In the genomic region with DNA sequence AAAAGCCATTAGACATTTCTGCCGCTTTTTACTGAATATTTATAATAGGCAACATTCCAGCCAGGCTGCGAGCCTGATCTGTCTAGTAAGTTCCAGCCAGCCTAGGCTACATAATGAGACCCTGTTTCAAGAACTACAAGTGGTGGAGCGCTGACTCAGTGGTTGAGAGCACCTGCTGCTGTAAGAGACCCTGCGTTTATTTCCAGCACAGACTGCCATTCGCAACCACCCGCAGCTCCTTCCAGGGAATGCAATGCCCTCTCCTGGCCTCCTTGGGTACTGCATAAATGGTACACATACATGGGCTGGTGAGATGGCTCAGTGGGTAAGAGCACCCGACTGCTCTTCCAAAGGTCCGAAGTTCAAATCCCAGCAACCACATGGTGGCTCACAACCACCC, we compare ENCODE assay signal across 9 mouse cellular contexts. TPM values are rescaled to one million over a fixed set of nuclear protein-coding genes. Genes with fewer than 3 reads are reported as not detected.
DNase-seq lines count a peak whose midpoint lies in the region; ATAC-seq and TF ChIP-seq lines count a peak whose summit lies in the region.
"Had no signal": no experiment of that assay in that cellular context is flagged by ENCODE, and none has a peak within 500 bp of the region (broad histone marks: within the 10 kb centered on the region; RNA-seq: fewer than 3 reads in every experiment).

No protein-coding gene starts in this region.

- H3K4me1 ChIP-seq in liver, adult 2 months (ENCODE audit: control insufficient read depth, insufficient read depth, low read length): peaks cover 29% of the 10 kb centered on the region
- peaks cover 16% of the 10 kb centered on the region for H3K4me1 ChIP-seq in liver, embryonic 11.5 days (replicated peaks; ENCODE audit: control insufficient read depth, insufficient read depth, low read length)
- peaks cover 0 to 3% of the 10 kb centered on the region in 2 experiments; a peak in 1 of 4 replicates for H3K4me1 ChIP-seq in MEL (ENCODE audit: control insufficient read depth in 1 of 2, insufficient read depth in 2 of 2, low read length in 2 of 2)
- H3K4me1 ChIP-seq in liver, postnatal 0 days (ENCODE audit: insufficient read depth): peaks cover 42% of the 10 kb centered on the region

- H3K4me2 ChIP-seq in liver, embryonic 11.5 days: no peak overlapping the region
- H3K4me2 ChIP-seq in liver, postnatal 0 days (ENCODE audit: low read depth, low read length): no peak overlapping the region

- no peak overlapping the region for H3K4me3 ChIP-seq in liver, adult 2 months (ENCODE audit: insufficient read depth, low read depth, low read length)
- no peak overlapping the region for H3K4me3 ChIP-seq in liver, embryonic 11.5 days (ENCODE audit: low read depth, low read length)
- H3K4me3 ChIP-seq in MEL (ENCODE audit: control insufficient read depth in 1 of 2, insufficient read depth in 1 of 2, low read depth in 2 of 2, low read length in 2 of 2): no peak overlapping the region
- no peak overlapping the region for H3K4me3 ChIP-seq in liver, postnatal 0 days (ENCODE audit: low read depth, low read length)

- TF ChIP-seq POLR2A in liver, adult 2 months (IDR thresholded peaks at IDR 0.05; ENCODE audit: extremely low read depth, insufficient read depth, low read length): no peak
- TF ChIP-seq POLR2A in MEL (IDR thresholded peaks at IDR 0.05; ENCODE audit: control insufficient read depth in 1 of 2, insufficient read depth in 1 of 2, low read depth in 1 of 2, low read length in 2 of 2, poor library complexity in 1 of 2): no peak

- H3K9ac ChIP-seq in liver, adult 2 months (ENCODE audit: low read depth, low read length): no peak overlapping the region
- no peak overlapping the region for H3K9ac ChIP-seq in liver, embryonic 11.5 days (ENCODE audit: low read depth, low read length)
- H3K9ac ChIP-seq in MEL (ENCODE audit: control insufficient read depth, low read depth, low read length, poor library complexity, severe bottlenecking): no peak overlapping the region
- H3K9ac ChIP-seq in liver, postnatal 0 days (replicated peaks): no peak overlapping the region

- TF ChIP-seq EP300 in MEL (IDR thresholded peaks at IDR 0.05; ENCODE audit: low read depth in 1 of 2, low read length in 2 of 2): no peak
- TF ChIP-seq EP300 in liver, postnatal 0 days (IDR thresholded peaks at IDR 0.05; ENCODE audit: low read depth): no peak

- peak; percentile 58 for TF ChIP-seq CTCF in liver, adult 2 months (IDR thresholded peaks at IDR 0.05; ENCODE audit: low read depth, low read length)
- peak; percentile 53 to 71 (median 62) for TF ChIP-seq CTCF in MEL (IDR thresholded peaks at IDR 0.05 in 2 of 3, conservative IDR thresholded peaks at IDR 0.05 in 1 of 3; ENCODE audit: control insufficient read depth in 1 of 3, insufficient read depth in 1 of 3, low read depth in 2 of 3, low read length in 3 of 3, poor library complexity in 1 of 3, severe bottlenecking in 1 of 3)
- peak; percentile 60 for TF ChIP-seq CTCF in liver, postnatal 0 days (IDR thresholded peaks at IDR 0.05; ENCODE audit: low read depth)

- H3K9me3 ChIP-seq in liver, embryonic 11.5 days (ENCODE audit: control insufficient read depth, low read length): no peaks in the 10 kb centered on the region
- H3K9me3 ChIP-seq in MEL (replicated peaks; ENCODE audit: insufficient read depth, low read length): no peaks in the 10 kb centered on the region
- no peaks in the 10 kb centered on the region for H3K9me3 ChIP-seq in liver, postnatal 0 days (ENCODE audit: low read length)

- no peaks in the 10 kb centered on the region for H3K36me3 ChIP-seq in liver, adult 2 months (ENCODE audit: control insufficient read depth, insufficient read depth, low read length)
- H3K36me3 ChIP-seq in liver, embryonic 11.5 days (ENCODE audit: control insufficient read depth, insufficient read depth, low read length): peaks cover 8% of the 10 kb centered on the region; the same call in 1 of the 2 replicates
- H3K36me3 ChIP-seq in MEL (ENCODE audit: control insufficient read depth in 1 of 2, insufficient read depth in 2 of 2, low read length in 2 of 2): peaks cover 0 to 3% of the 10 kb centered on the region in 2 experiments; a peak in 1 of 4 replicates
- no peaks in the 10 kb centered on the region for H3K36me3 ChIP-seq in liver, postnatal 0 days (replicated peaks; ENCODE audit: insufficient read depth, low read length)

- WGBS in liver, adult 2 months: 82% methylated on average over 8 of the region's 8 CpGs
- 95% methylated on average over 8 of the region's 8 CpGs for WGBS in liver, embryonic 11.5 days
- WGBS in liver, postnatal 0 days (ENCODE audit: insufficient replicate concordance): 91% methylated on average over 8 of the region's 8 CpGs

- no peak overlapping the region for H3K27ac ChIP-seq in liver, adult 2 months (replicated peaks; ENCODE audit: insufficient read depth, low read depth, low read length)
- no peak overlapping the region for H3K27ac ChIP-seq in liver, embryonic 11.5 days (ENCODE audit: low read depth, low read length)
- no peak overlapping the region for H3K27ac ChIP-seq in MEL (ENCODE audit: control insufficient read depth, low read depth, low read length)
- H3K27ac ChIP-seq in liver, postnatal 0 days (ENCODE audit: low read depth): no peak overlapping the region

- peak; percentile 45 for TF ChIP-seq RAD21 in MEL (IDR thresholded peaks at IDR 0.05; ENCODE audit: low read depth, low read length)

- no peaks in the 10 kb centered on the region; the same call in 1 of the 2 replicates for H3K79me2 ChIP-seq in liver, adult 2 months (ENCODE audit: control insufficient read depth, insufficient read depth, low read length)
- H3K79me2 ChIP-seq in MEL (ENCODE audit: control insufficient read depth, insufficient read depth, low read length, poor library complexity): no peaks in the 10 kb centered on the region

- H3K27me3 ChIP-seq in liver, adult 2 months (ENCODE audit: control insufficient read depth, insufficient read depth, low read length): no peaks in the 10 kb centered on the region
- H3K27me3 ChIP-seq in liver, embryonic 11.5 days (replicated peaks; ENCODE audit: control insufficient read depth, insufficient read depth, low read length): no peaks in the 10 kb centered on the region
- no peaks in the 10 kb centered on the region for H3K27me3 ChIP-seq in MEL (ENCODE audit: control insufficient read depth in 1 of 2, insufficient read depth in 2 of 2, low read length in 2 of 2)
- H3K27me3 ChIP-seq in liver, postnatal 0 days (ENCODE audit: insufficient read depth, low read length): no peaks in the 10 kb centered on the region

- DNase-seq in embryo, embryonic 10 days (ENCODE audit: low spot score): peak; percentile 52
- DNase-seq in embryo, embryonic 9.5 days (ENCODE audit: extremely low spot score): no peak
- no peak for DNase-seq in liver, adult 2 months (ENCODE audit: extremely low read depth, low read depth, low spot score)
- DNase-seq in liver, embryonic 11.5 days (ENCODE audit: low spot score): no peak
- DNase-seq in MEL (ENCODE audit: low read depth, low spot score): peak; percentile 80
- DNase-seq in liver, postnatal 0 days: no peak
- DNase-seq in frontal cortex, postnatal 25 days (ENCODE audit: low spot score in 2 of 2): no peak
- DNase-seq in cerebellum, adult 18-20 months: no peak
- DNase-seq: heart, postnatal 36 days had no signal

- ATAC-seq in liver, embryonic 11.5 days (replicated peaks; ENCODE audit: low FRiP score): no peak
- ATAC-seq in liver, postnatal 0 days: no peak

TF ChIP-seq in MEL, 35 proteins besides CTCF, POLR2A, EP300 and RAD21:
- TF ChIP-seq POLR2AphosphoS5 (IDR thresholded peaks at IDR 0.05; ENCODE audit: borderline replicate concordance, low read depth, low read length) (no peak), SMC3 (IDR thresholded peaks at IDR 0.05; ENCODE audit: low read depth, low read length) (peak; percentile 52)

RNA-seq across cellular contexts. Expression of a gene that starts 18.8 kb away (rescaled TPM):
- total RNA-seq in liver, adult 2 months (2014; rRNA removed): 16.8 and 23.9 TPM in 2 replicates
- 34.1 and 34.3 TPM in 2 replicates for polyA plus RNA-seq in liver, adult 2 months (2012; rRNA removed)
- 67.8 and 74.6 TPM in 2 replicates for polyA plus RNA-seq in liver, embryonic 11.5 days (2014; fragmentation: Nextera tagmentation; extraction: Ambion mirVana)
- total RNA-seq in MEL (2012; rRNA removed): 70.5 and 85.1 TPM in 2 replicates
- polyA plus RNA-seq in MEL (2012; ENCODE audit: insufficient read depth in 1 of 2, insufficient read length in 2 of 2, low read depth in 1 of 2, low replicate concordance in 2 of 2, missing spikeins in 1 of 2): 100 to 1,000 TPM in 1 of 2 experiments, 10 to 100 TPM in 1; 29.8 to 147 TPM
- polyA plus RNA-seq in liver, postnatal 0 days (2015; fragmentation: Nextera tagmentation; extraction: Ambion mirVana): 37.5 and 37.7 TPM in 2 replicates

RNA-seq across cellular contexts. Expression of a gene that starts 18.9 kb away (rescaled TPM):
- total RNA-seq in liver, adult 2 months (2014; rRNA removed): 23.9 and 30.9 TPM in 2 replicates
- polyA plus RNA-seq in liver, adult 2 months (2012; rRNA removed): 45.8 and 46.3 TPM in 2 replicates
- 109 and 114 TPM in 2 replicates for polyA plus RNA-seq in liver, embryonic 11.5 days (2014; fragmentation: Nextera tagmentation; extraction: Ambion mirVana)
- total RNA-seq in MEL (2012; rRNA removed): 15.6 and 16.2 TPM in 2 replicates
- polyA plus RNA-seq in MEL (2012; ENCODE audit: insufficient read depth in 1 of 2, insufficient read length in 2 of 2, low read depth in 1 of 2, low replicate concordance in 2 of 2, missing spikeins in 1 of 2): 100 to 1,000 TPM in 1 of 2 experiments, 10 to 100 TPM in 1; 82.3 to 112 TPM
- polyA plus RNA-seq in liver, postnatal 0 days (2015; fragmentation: Nextera tagmentation; extraction: Ambion mirVana): 32.3 and 32.5 TPM in 2 replicates

Comparison
In these comparisons a context has a peak if more than half of its experiments do, and no peak if none do; other contexts are left out.
1. DNase-seq: peak in embryo, embryonic 10 days (single experiment) and MEL (single experiment); none in embryo, embryonic 9.5 days (single experiment), liver, adult 2 months (single experiment), liver, embryonic 11.5 days (single experiment), liver, postnatal 0 days (single experiment), frontal cortex, postnatal 25 days (0 of 2) and cerebellum, adult 18-20 months (0 of 2).
2. Peak in every context shown above with its lines, with median percentiles within 50 percentile points of each other: CTCF ChIP-seq.